8 mouse cellular contexts compared by ENCODE assay signal in the genomic region with DNA sequence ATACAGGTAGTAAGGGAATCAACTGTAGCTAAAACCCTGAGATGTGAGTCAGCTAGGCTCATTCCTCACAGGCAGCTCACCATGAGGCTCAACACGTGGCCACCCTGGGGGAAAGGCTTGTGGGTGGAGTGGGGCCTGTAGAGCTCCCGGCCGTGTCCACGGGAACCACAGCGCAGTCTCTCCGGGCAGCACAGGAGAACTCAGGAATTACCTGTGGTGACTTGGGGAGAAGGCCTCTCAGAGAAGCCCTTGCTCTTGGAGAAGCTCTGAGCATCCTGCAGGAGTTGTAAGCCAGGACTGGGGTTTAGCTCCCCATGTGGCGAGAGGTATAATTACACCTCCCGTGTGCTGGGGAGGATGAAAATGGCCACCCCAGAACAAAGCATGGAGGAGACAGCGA. TPM values are rescaled to one million over a fixed set of nuclear protein-coding genes. Genes with fewer than 3 reads are reported as not detected.
DNase-seq lines count a peak whose midpoint lies in the region; ATAC-seq and TF ChIP-seq lines count a peak whose summit lies in the region.

No protein-coding gene starts in this region.

- H3K9ac ChIP-seq in MEL (ENCODE audit: control insufficient read depth, low read depth, low read length, poor library complexity, severe bottlenecking), result no peak overlapping the region; the same call in 1 of the 2 replicates
- no peak overlapping the region for H3K9ac ChIP-seq in kidney, embryonic 14.5 days (ENCODE audit: low read depth, low read length)

- H3K36me3 ChIP-seq in MEL (ENCODE audit: control insufficient read depth in 1 of 2, insufficient read depth in 2 of 2, low read length in 2 of 2), result peaks cover 0 to 5% of the 10 kb centered on the region in 2 experiments; a peak in 1 of 4 replicates
- no peaks in the 10 kb centered on the region for H3K36me3 ChIP-seq in kidney, embryonic 14.5 days (ENCODE audit: control insufficient read depth, insufficient read depth, low read length)
- no peaks in the 10 kb centered on the region for H3K36me3 ChIP-seq in splenic B cell, adult 2 months (ENCODE audit: control insufficient read depth, insufficient read depth, low read length, poor library complexity, severe bottlenecking)

- peak; percentile 60 to 66 for DNase-seq in left cerebral cortex, adult 18-20 months (ENCODE audit: low spot score in 2 of 2)
- no peak for DNase-seq in left cerebral cortex, adult 8-10 months (ENCODE audit: low spot score in 2 of 2)
- DNase-seq in MEL (ENCODE audit: low read depth, low spot score), result peak; percentile 79
- DNase-seq in cerebellum, postnatal 10 days, result peak; percentile 81 to 85
- peak; percentile 54 to 57 for DNase-seq in frontal cortex, postnatal 36 days (ENCODE audit: low spot score in 2 of 2)
- peak; percentile 79 for DNase-seq in lung, postnatal 14 days
- peak; percentile 82 for DNase-seq in splenic B cell, adult 2 months (ENCODE audit: low read depth, low spot score)

- TF ChIP-seq CTCF in MEL (IDR thresholded peaks at IDR 0.05 in 2 of 3, conservative IDR thresholded peaks at IDR 0.05 in 1 of 3; ENCODE audit: control insufficient read depth in 1 of 3, insufficient read depth in 1 of 3, low read depth in 2 of 3, low read length in 3 of 3, poor library complexity in 1 of 3, severe bottlenecking in 1 of 3), result peak; percentile 53 to 96 (median 75)

- no peak overlapping the region for H3K4me3 ChIP-seq in MEL (ENCODE audit: control insufficient read depth in 1 of 2, insufficient read depth in 1 of 2, low read depth in 2 of 2, low read length in 2 of 2)
- no peak overlapping the region for H3K4me3 ChIP-seq in kidney, embryonic 14.5 days (ENCODE audit: low read length)

- peak; percentile 46 for TF ChIP-seq RAD21 in MEL (IDR thresholded peaks at IDR 0.05; ENCODE audit: low read depth, low read length)

- peaks cover 0 to 4% of the 10 kb centered on the region in 2 experiments; a peak in 3 of 4 replicates for H3K4me1 ChIP-seq in MEL (ENCODE audit: control insufficient read depth in 1 of 2, insufficient read depth in 2 of 2, low read length in 2 of 2)
- peaks cover 12% of the 10 kb centered on the region for H3K4me1 ChIP-seq in kidney, embryonic 14.5 days (ENCODE audit: control insufficient read depth, insufficient read depth, low read length)

- H3K27me3 ChIP-seq in MEL (ENCODE audit: control insufficient read depth in 1 of 2, insufficient read depth in 2 of 2, low read length in 2 of 2), result no peaks in the 10 kb centered on the region
- no peaks in the 10 kb centered on the region for H3K27me3 ChIP-seq in kidney, embryonic 14.5 days (ENCODE audit: control insufficient read depth, insufficient read depth, low read length)
- H3K27me3 ChIP-seq in splenic B cell, adult 2 months (ENCODE audit: control insufficient read depth, insufficient read depth, low read length, poor library complexity, severe bottlenecking), result no peaks in the 10 kb centered on the region

- TF ChIP-seq POLR2A in MEL (IDR thresholded peaks at IDR 0.05; ENCODE audit: control insufficient read depth in 1 of 2, insufficient read depth in 1 of 2, low read depth in 1 of 2, low read length in 2 of 2, poor library complexity in 1 of 2), result no peak

- no peaks in the 10 kb centered on the region for H3K9me3 ChIP-seq in MEL (replicated peaks; ENCODE audit: insufficient read depth, low read length)
- H3K9me3 ChIP-seq in kidney, embryonic 14.5 days (ENCODE audit: control insufficient read depth, low read length), result no peaks in the 10 kb centered on the region

- no peaks in the 10 kb centered on the region for H3K79me2 ChIP-seq in MEL (ENCODE audit: control insufficient read depth, insufficient read depth, low read length, poor library complexity)

- ATAC-seq in kidney, embryonic 14.5 days (ENCODE audit: low FRiP score, low TSS enrichment), result peak; percentile 33; the same call in 1 of the 2 replicates

- H3K4me2 ChIP-seq in kidney, embryonic 14.5 days (replicated peaks; ENCODE audit: low read depth, low read length), result no peak overlapping the region; the same call in 1 of the 2 replicates

- H3K27ac ChIP-seq in MEL (ENCODE audit: control insufficient read depth, low read depth, low read length), result no peak overlapping the region
- no peak overlapping the region for H3K27ac ChIP-seq in kidney, embryonic 14.5 days (ENCODE audit: low read depth, low read length)

- TF ChIP-seq EP300 in MEL (IDR thresholded peaks at IDR 0.05; ENCODE audit: low read depth in 1 of 2, low read length in 2 of 2), result no peak

- WGBS in kidney, embryonic 14.5 days, result 21% methylated on average over 9 of the region's 9 CpGs

TF ChIP-seq in MEL, 35 proteins besides CTCF, POLR2A, EP300 and RAD21:
- peak; percentile 32; the same call in 1 of the 2 replicates for TF ChIP-seq ZC3H11A (IDR thresholded peaks at IDR 0.05; ENCODE audit: low read depth, low read length)
- TF ChIP-seq SMC3 (IDR thresholded peaks at IDR 0.05; ENCODE audit: low read depth, low read length), result peak; percentile 31
- TF ChIP-seq MAFK (IDR thresholded peaks at IDR 0.05; ENCODE audit: borderline replicate concordance, low read depth, low read length), result no peak
- 0 out of 2 replicates have a peak, but pooled peaks have one; percentile 32 for TF ChIP-seq TBP (IDR thresholded peaks at IDR 0.05; ENCODE audit: low read depth, low read length)
- no peak for TF ChIP-seq POLR2AphosphoS2 (IDR thresholded peaks at IDR 0.05; ENCODE audit: low read length)
- no peak for TF ChIP-seq RCOR1 (IDR thresholded peaks at IDR 0.05; ENCODE audit: low read depth, low read length)
- no peak for TF ChIP-seq USF2 (IDR thresholded peaks at IDR 0.05; ENCODE audit: borderline replicate concordance in 1 of 2, insufficient read depth in 1 of 2, low read depth in 1 of 2, low read length in 2 of 2)

RNA-seq across cellular contexts. Expression of a gene that starts 25.7 kb away (rescaled TPM):
- 10 to 100 TPM; 25.1 to 38.3 TPM for total RNA-seq in left cerebral cortex, adult 18-20 months (2021)
- 10 to 100 TPM; 13.8 to 24.0 (median 20.6) TPM for total RNA-seq in left cerebral cortex, adult 8-10 months (2022)
- 13.3 and 13.4 TPM in 2 replicates for total RNA-seq in MEL (2012; rRNA removed)
- polyA plus RNA-seq in MEL (2012; ENCODE audit: insufficient read depth in 1 of 2, insufficient read length in 2 of 2, low read depth in 1 of 2, low replicate concordance in 2 of 2, missing spikeins in 1 of 2), result 10 to 100 TPM in 1 of 2 experiments, not detected in 1; 10.1 TPM
- 16.1 and 16.3 TPM in 2 replicates for polyA plus RNA-seq in kidney, embryonic 14.5 days (2014; fragmentation: Nextera tagmentation; extraction: Ambion mirVana)

RNA-seq across cellular contexts. Expression of a gene that starts 37.5 kb away (rescaled TPM):
- 10 to 100 TPM; 20.0 to 20.1 TPM for total RNA-seq in left cerebral cortex, adult 18-20 months (2021)
- 10 to 100 TPM; 17.6 to 21.2 (median 20.1) TPM for total RNA-seq in left cerebral cortex, adult 8-10 months (2022)
- total RNA-seq in MEL (2012; rRNA removed), result 28.4 and 32.8 TPM in 2 replicates
- 10 to 100 TPM in 1 of 2 experiments, not detected in 1; 29.9 TPM for polyA plus RNA-seq in MEL (2012; ENCODE audit: insufficient read depth in 1 of 2, insufficient read length in 2 of 2, low read depth in 1 of 2, low replicate concordance in 2 of 2, missing spikeins in 1 of 2)
- 16.0 and 17.1 TPM in 2 replicates for polyA plus RNA-seq in kidney, embryonic 14.5 days (2014; fragmentation: Nextera tagmentation; extraction: Ambion mirVana)

RNA-seq across cellular contexts. Expression of a gene that starts 54.8 kb away (rescaled TPM):
- 100 to 1,000 TPM; 131 to 136 TPM for total RNA-seq in left cerebral cortex, adult 18-20 months (2021)
- 100 to 1,000 TPM; 106 to 147 (median 124) TPM for total RNA-seq in left cerebral cortex, adult 8-10 months (2022)
- 349 and 366 TPM in 2 replicates for total RNA-seq in MEL (2012; rRNA removed)
- polyA plus RNA-seq in MEL (2012; ENCODE audit: insufficient read depth in 1 of 2, insufficient read length in 2 of 2, low read depth in 1 of 2, low replicate concordance in 2 of 2, missing spikeins in 1 of 2), result 100 to 1,000 TPM; 329 to 645 TPM
- polyA plus RNA-seq in kidney, embryonic 14.5 days (2014; fragmentation: Nextera tagmentation; extraction: Ambion mirVana), result 391 and 501 TPM in 2 replicates

RNA-seq across cellular contexts. Expression of a gene that starts 59.2 kb away (rescaled TPM):
- total RNA-seq in left cerebral cortex, adult 18-20 months (2021), result 100 to 1,000 TPM; 107 to 137 TPM
- 100 to 1,000 TPM; 204 to 252 (median 224) TPM for total RNA-seq in left cerebral cortex, adult 8-10 months (2022)
- 0.92 and 1.3 TPM in 2 replicates for total RNA-seq in MEL (2012; rRNA removed)
- 1 to 10 TPM in 1 of 2 experiments, not detected in 1; 6.2 TPM for polyA plus RNA-seq in MEL (2012; ENCODE audit: insufficient read depth in 1 of 2, insufficient read length in 2 of 2, low read depth in 1 of 2, low replicate concordance in 2 of 2, missing spikeins in 1 of 2)
- 2.2 and 4.8 TPM in 2 replicates for polyA plus RNA-seq in kidney, embryonic 14.5 days (2014; fragmentation: Nextera tagmentation; extraction: Ambion mirVana)

Comparison
In these comparisons a context has a peak if more than half of its experiments do, and no peak if none do; other contexts are left out.
1. DNase-seq: peak in left cerebral cortex, adult 18-20 months (2 of 2), MEL (single experiment), cerebellum, postnatal 10 days (2 of 2), frontal cortex, postnatal 36 days (2 of 2), lung, postnatal 14 days (single experiment) and splenic B cell, adult 2 months (single experiment); none in left cerebral cortex, adult 8-10 months (0 of 2).